Mouse (Mus musculus): ENCODE results near the gene Stat4. TPM values are rescaled to one million over a fixed set of nuclear protein-coding genes. Genes with fewer than 3 reads are reported as not detected.

Gene Stat4
- total RNA-seq (2021): under 1 TPM; 0.46 to 0.97 TPM
- long read RNA-seq: 0 reads

DNA sequence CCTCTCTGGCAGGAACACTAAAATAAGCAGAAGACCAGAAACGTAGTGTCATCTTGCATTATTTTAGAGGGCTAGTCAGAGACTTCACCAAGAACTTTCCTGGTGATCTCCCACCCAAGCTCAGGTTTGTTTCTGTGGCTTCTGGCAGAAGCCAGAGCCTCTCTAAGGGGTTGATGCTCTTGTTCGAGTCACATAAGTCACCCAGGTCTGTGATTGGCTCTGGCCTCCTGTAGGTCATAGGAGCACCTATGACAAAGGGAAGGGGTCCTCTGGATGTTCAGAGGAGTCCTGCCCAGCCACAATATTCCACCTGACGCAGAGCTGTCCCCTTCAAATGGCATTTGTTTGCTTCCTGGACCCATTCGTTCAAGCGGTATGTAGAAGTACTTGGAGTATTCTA, at the start of gene Stat4:
Stat4 (plus strand) TSS at position 301 of the 400 bp plus-strand sequence.
- DNase-seq (ENCODE audit: low spot score in 2 of 2): no peak

DNA sequence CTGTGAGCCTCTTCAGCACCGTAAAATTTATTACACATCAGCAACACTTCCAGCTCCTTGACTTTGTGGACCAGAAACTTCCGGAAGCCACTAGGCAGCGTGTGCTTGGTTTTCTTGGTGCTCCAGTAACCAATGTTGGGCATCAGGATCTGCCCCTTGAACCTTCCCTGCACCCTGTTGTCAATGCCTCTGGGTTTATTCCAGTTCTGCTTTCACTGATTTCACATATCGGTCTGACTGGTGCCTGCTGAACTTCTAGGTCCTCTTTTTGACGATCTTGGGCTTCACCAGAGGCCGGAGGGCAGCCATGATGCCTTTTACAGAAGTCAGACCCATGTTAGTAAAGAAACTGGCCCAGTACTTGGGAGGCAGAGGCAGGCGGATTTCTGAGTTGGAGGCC, 48.6 kb upstream of the Stat4 start:
- DNase-seq (ENCODE audit: low spot score in 2 of 2): no peak

DNA sequence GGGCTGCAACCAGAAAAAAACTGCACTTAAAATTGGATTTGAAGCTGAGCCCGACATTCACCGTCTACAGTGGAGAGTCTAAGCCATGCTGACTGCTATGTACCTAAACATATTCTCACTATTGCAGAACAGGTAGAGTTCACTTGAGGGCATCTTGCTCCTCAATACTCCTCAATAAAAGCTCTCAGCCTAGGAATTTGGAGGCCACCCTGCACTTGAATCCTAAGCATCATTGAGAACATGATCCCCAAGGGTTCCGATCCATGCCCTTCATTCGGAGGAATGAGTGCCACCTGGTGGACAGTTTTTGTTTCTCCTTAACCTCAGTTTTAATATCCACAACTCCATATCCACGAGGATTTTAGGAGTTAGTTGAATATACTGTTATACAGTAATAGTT, 42.2 kb upstream of the Stat4 start:
- DNase-seq (ENCODE audit: low spot score in 2 of 2): peak in 1 of 2 experiments; percentile 63

DNA sequence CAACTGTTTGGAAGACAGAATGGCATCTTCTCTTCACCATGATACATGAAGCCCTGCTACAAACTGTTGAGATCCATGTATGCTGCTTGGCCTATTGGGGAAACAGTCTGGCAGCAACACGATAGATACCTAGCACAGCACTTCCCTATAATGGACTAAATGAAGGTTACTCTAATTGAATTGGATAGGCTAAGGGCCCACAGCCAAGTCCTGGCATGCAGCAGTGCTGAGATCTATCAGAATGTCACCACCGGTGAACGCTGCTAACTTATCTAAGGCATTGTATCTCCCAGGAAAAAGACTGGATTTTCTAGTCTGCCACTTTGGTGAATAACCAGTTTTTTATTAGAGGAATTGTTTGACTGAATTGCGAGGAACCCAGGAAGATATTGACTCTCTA, 39.8 kb upstream of the Stat4 start:
- DNase-seq (ENCODE audit: low spot score in 2 of 2): no peak

DNA sequence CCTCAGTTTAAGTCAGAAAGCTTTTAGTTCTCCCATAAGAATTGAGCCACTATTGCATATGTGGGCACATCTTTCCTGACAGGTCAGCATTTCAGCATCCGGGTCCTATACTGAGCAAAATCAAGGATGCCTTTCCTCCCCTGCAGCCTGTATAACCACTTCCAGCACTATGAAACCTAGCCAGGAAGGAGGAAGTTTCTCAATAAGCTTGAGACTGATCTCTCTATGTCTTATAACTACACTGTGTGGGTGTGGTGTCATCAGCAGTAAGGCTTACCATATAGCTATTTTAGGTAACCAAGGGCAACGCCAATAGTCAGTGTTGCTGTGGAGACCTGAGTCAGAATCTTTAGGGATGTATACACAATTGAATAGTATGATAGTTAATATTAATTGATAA, 22.3 kb upstream of the Stat4 start:
- DNase-seq (ENCODE audit: low spot score in 2 of 2): no peak

DNA sequence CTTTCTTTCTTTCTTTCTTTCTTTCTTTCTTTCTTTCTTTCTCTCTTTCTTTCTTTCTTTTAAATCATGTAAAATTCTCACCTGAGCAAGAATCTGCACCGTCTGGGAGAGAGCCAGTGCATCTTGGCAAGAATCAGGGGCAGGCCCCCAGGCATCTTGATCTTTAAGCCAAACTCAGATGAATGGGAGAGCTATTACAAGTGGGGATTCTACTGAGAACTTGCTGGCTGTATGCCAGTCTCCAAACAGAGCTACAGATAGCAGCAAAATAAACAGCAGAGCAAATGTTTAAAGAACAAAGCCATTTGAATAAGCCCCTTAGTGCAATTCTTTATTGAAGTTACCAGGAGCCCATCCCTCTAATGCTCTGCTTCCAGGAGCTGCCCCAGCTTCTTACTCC, 18.0 kb upstream of the Stat4 start:
- no peak for DNase-seq (ENCODE audit: low spot score in 2 of 2)

DNA sequence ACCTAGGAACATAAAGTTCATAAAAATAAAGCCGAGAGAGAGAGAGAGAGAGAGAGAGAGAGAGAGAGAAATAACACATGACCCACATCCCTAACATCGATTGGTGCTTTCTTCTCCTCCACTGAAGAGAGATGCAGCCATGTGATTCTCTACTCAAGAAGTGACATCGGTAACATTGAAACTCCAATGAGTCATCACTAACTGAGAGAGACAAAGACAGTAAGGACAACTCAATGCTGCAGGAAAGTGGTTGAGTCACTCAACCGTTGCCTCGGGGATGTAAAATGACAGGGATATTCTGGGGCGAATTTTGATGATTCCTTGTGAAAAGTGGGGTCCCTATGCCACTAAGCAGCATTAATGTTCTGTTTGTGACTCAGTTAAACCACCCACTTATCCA, 16.8 kb upstream of the Stat4 start:
- DNase-seq (ENCODE audit: low spot score in 2 of 2): no peak

DNA sequence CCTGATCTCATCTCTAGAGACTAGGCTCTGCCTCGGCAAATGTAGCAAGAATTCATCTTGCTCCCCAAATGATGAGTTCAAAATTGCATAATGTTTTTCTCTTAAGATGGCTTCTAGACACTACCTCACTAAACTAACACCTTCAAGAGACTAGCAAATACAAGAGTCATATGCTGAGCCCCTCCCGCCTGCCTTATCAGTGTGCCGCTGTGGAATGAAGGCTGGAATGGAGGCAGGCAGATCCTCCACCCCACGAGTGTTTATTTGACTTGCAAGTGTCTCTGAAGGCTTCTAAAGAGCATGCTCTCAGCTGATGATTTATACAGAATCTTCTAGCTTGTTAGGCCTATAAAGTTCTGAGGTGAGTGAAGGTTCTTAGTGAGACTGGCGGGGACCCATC, 11.4 kb upstream of the Stat4 start:
- no peak for DNase-seq (ENCODE audit: low spot score in 2 of 2)

DNA sequence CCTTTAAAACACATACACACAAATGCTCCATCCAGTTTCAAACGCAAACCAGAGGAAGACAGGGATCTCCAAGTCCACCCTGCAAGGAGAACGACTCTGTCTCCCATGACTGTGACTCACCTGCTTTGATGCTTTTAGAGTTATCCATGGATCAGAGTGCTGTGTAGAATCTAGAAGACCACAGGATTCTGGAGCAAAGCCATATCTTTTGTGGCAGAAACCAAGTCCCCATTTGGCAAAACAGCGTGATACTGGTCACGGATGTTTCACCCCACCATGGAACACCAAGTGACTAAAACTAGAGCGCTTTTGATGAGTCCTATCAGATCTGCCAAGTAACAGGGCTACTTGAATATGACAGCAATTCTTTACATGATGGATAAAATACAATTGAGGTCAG, 7.9 kb upstream of the Stat4 start:
- no peak for DNase-seq (ENCODE audit: low spot score in 2 of 2)

DNA sequence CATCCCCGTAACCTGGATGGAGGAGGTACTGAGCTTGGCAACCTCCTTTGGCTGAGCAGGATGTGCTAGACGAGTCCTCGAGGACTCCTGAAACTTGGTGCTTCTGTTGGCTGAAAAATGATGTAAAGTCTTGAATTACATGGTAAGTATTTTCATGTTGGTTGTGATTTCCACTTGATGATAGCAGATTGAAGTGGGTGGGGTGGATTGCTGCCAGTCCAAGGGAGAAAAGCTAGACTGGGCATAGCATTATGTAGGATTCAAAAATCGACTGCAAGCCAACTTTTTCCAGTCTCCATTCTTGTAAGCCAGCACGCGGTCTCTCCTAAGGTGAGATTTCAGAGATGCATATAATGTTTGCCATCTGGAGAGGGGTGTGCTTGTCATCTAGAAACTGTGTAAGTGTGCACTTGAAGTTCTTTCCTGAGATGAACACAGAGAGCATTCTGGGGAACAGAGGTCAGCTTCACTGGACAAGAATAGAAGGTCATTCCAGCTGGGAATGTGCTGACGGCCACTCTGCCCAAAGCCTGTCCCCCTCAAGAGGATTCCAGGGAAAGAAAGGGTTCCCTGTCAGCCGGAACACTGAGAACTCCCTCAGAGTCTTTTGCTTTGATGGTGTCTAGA, 5.1 kb downstream of the Stat4 start:
- DNase-seq (ENCODE audit: low spot score in 2 of 2): peak; percentile 46 to 63

DNA sequence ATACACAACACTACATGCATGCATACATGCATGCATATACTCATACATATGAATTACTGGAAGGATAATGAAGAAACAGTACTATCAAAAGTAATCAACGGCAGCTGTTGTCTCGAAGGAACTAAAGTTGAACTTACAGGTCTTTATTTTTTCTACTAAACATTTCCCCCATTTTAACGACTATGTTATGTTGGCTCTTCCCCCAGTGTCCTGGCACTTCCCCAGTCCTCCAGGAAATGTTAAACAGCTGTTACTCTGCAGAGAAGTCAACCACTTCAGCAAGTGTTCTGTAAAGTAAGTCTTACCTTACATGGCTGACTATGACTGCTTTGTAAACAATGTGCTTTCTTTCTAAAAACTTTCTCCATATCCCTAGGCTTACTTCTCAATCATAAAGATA, 9.1 kb downstream of the Stat4 start:
- no peak for DNase-seq (ENCODE audit: low spot score in 2 of 2)

DNA sequence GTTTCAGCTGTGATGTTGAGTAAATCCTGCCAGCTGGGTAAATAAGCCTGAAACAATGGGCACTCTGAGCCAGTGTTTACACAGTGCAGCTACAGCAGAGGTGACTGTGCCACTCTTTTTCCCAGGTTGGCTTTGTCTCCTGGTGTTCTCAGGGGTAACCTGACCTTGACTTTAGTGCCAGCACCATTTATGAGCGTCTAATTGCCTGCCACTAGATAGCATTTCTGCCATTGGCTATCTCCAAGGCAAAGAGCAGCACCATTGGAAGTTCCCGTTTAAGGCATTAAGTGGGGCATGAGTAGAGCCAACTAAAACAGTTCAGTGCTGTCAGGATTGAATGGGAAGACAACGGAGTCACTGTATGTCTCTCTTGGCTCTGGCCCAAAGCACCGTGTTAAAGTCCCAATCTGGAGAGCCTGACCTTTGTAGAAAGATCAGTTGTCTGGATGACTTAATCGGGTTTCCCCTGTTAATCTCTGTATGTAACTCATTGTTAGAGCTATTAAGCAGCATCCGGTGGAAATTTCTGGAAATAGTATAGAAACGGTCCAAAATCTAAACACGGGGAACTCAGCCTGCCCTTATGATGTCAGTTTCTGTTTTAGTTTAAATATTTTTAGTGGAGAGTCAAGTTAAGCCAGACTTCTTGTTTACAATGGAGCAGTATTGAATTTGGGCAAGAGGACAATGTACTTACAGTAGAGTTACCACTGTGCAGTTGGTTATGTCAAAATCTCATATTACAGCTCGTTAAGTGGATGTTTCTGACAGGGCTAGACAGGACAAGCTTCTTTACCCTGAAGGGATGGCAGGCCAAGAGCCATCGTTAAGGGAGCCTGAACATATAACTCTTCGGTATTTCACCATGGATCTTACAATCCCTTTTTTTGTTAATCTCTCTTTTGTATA, 10.1 kb downstream of the Stat4 start:
- no peak for DNase-seq (ENCODE audit: low spot score in 2 of 2)

DNA sequence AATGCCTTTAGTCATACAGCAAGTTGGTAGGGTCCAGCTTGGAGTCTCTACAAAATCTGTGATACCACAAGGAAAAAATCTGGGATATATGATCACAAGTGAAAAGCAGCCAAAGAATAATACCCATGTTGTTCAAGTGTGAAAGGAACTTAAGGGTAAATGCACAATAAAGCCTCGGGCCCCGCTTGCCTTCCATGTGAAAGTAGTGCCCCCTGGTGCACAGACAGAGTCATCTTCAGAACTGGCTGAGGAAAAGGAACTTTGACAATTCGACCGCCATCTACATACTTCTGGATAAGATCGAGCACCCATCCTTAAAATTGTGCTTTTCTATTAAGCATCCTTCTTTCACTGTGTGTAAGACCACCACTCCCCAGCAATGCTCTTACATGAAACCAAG, 11.6 kb downstream of the Stat4 start:
- peak; percentile 16 to 54 for DNase-seq (ENCODE audit: low spot score in 2 of 2)

DNA sequence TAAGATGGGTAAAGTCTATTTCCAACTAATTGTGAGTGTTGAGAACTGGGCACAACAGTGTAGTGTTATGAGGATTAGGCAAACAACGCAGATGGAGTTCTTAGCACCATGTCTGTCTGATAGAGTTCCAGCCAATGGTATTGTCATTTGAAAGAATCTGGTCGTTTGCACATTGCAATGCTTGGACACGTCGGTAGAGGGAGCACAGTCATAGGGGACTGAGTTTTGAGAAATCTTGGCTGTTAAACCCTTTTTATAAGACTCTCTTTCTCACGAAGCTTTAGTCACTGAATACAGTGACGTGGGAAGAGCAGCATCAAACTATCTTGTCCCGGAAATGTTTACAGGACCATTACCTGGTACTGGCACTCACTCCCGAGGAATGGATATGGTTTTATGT, 17.1 kb downstream of the Stat4 start:
- DNase-seq (ENCODE audit: low spot score in 2 of 2): peak; percentile 63 to 82

DNA sequence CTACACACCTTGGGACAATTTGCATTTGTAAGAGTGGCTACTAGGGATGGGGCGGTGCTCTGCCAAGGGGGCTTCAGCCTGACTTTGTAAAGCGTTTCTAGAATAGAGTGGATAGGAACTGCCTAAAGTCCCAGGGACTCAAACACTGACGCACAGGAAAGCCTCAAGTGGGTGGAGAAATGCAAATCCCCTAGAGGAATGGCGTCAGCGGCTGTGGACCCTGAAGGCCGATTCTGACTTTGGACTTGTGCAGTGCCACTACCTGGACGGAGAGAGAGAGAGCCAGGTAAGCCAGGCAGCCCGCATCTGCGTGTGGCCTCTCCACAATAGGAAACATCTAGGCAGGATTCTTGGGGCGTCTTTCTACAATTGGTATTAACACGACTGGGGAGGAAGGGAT, 21.5 kb downstream of the Stat4 start:
- DNase-seq (ENCODE audit: low spot score in 2 of 2): no peak

DNA sequence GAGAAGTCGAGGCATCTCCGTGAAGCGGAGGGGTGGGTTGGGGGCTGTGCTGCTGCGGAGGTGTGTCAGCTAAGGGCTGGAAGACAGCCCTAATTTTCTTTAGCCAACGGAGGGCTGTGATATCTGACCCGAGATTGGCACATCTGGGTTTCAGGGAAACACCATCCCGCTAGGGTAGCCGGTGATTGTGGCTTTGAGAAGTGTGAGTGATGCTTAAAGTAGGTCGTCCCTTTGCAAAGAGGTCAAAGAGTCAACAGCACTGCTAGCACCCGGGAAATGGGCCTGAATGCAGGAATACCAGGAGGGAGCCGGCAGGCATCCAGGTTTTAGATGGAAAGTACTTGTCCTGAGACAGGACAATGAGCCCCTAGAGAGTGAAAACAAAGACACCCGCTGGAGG, 22.0 kb downstream of the Stat4 start:
- DNase-seq (ENCODE audit: low spot score in 2 of 2): no peak

DNA sequence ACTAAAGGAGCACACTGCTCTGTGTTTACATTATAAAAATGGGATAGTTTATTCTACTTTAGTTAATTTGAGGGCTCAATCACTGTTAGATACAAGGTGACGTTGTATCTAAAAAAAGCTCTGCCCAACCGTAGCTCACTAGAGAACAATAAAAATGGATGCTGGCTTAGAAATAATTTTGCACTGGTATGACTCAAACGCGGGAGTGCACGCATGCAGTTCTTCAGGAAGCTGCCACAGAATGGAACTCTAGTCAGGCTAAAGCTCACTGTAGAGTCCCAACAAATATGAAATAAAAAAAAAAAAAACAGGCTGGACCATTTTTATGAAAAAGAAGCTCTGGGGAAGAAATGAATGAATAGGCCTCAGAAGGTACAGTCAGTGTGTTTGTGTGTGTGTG, 23.8 kb downstream of the Stat4 start:
- DNase-seq (ENCODE audit: low spot score in 2 of 2): no peak

DNA sequence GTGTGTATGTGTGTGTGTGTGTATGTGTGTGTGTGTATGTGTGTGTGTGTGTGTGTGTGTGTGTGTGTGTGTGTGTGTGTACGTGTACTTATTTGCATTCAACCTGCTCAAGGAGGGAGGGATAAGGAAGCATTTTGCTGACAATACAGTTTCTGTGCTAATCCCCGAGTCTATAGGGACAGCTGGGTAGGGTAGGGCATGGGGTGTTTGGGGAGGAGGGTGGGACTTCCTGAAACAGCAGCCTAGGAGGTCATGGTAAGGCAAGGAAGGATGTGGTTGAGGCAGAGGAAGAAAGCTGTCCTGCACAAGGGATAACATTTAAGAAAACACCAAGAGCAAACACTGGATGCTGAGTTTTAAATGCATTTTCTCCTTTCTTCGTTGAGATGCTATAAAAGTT, 24.3 kb downstream of the Stat4 start:
- no peak for DNase-seq (ENCODE audit: low spot score in 2 of 2)

DNA sequence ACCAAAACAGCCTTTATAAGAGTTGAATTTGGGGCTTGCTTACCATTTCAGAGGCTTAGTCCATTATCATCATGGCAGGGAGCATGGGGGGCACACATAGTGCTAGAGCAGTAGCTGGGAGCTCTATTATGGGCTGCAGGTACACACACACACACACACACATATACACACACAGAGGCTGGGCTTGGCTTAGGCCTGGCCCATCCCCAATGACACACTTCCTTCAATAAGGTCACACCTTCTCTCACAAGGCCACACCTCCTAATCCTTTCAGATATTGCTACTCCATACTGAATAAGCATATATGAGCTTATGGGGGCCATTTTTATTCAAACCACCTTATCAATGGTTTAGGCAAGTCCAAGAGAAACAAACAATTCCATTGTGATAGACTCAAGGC, 25.3 kb downstream of the Stat4 start:
- no peak for DNase-seq (ENCODE audit: low spot score in 2 of 2)

DNA sequence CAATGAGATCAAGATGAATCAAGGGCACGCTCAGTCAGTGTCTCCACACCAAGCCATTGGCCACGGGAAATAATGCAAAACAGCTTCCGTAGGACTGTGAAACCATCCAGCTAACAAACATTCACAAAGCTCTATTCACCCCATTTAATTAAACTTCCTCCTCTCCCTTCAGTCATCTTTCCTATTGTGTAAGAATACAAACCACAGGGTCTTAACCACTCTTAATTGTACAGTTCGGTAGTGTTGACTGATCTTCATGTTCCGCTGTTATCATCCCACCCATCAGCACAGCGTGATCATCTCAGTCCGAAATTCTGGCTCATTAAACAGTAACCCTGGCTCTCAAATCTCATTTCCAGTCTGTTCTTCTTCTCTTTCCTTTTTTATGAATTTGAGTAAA, 25.8 kb downstream of the Stat4 start:
- DNase-seq (ENCODE audit: low spot score in 2 of 2): no peak

DNA sequence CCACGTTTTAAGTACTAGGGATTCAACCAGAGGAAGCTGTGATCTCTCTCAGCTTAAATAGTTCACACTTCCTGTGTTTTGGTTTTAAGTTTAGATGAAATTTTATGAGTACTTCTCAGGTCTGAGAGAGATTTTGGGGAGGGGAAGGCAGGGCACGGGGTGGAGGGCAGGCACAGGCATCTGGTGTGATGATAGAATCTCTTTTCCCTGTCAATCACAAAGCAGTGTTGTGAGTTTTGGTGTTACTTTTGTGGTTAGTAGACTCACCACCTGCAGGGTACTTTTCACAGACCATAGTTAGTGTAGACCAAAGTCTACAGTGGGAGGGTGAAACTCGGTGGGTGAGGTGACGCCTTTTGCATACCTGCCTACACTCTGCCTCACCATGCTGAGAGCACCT, 32.7 kb downstream of the Stat4 start:
- no peak for DNase-seq (ENCODE audit: low spot score in 2 of 2)

DNA sequence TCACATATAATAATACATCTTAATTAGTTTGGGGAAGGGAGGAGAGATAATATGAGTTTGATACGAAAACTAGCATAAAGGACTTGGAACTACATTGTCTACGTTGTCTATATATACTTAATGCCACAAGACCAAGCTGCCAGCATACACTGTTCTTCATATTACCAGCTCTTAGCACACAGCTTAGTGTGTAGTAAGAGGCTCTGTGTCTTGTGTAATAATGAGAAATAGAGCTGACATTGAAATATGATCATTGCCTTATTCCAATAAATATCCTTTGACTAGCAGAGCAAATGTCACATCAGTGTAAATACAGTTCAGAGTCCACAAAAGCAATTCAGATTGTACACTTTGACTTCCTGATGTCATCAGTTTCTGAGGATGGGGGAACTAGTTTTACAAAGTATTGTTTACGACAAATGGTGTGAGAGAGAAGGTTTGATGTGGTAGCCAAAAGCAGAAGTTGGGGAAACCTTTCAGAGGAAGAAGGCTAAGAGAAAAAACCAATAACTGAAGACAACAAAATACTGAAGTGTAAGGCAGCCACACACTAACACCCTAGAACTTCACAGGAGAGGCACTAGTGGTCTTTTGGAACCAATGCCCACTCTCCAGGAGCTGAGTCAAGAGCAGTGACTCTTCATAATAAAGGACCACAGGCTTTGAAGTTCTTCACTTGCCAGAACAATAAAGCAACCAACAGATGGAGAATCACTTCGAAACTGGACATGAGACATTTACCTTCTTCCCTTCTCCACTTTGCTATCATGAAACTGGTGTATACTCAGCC, 35.2 kb downstream of the Stat4 start:
- no peak for DNase-seq (ENCODE audit: low spot score in 2 of 2)
